Mouse (Mus musculus) spleen, adult 12 weeks (tissue): ENCODE results near the gene Cyp4v3.

ENCODE experiments used
- DNase-seq: peaks from one replicate; pipeline ENCODE4 v3.0.0; 2022; ENCODE audit warnings: low spot score

Cyp4v3 gene

GRCm38 (mm10) chr8:45320930-45321329 lies 12.1 kb downstream of the Cyp4v3 start:
- no peak for DNase-seq

- DNase-seq: no peak
Observed at GRCm38 (mm10) chr8:45310967-45311366, 22.0 kb downstream of the Cyp4v3 start.

- DNase-seq: no peak
Observed at GRCm38 (mm10) chr8:45308366-45308765, 24.6 kb downstream of the Cyp4v3 start, which contains the start of gene Gm45753. Gm45753 (minus strand) TSS chr8:45308466.

- no peak for DNase-seq
Observed at GRCm38 (mm10) chr8:45305479-45305878, 27.5 kb downstream of the Cyp4v3 start.

GRCm38 (mm10) chr8:45304354-45304753 lies 28.7 kb downstream of the Cyp4v3 start:
- no peak for DNase-seq

- DNase-seq: no peak
Observed at GRCm38 (mm10) chr8:45302390-45302789, 30.6 kb downstream of the Cyp4v3 start.

- no peak for DNase-seq
Observed at GRCm38 (mm10) chr8:45295276-45295675, 37.7 kb downstream of the Cyp4v3 start.

GRCm38 (mm10) chr8:45294687-45295086 lies 38.3 kb downstream of the Cyp4v3 start, which contains the start of gene Klkb1:
Klkb1 (minus strand) TSS chr8:45294859.
- DNase-seq: no peak

- no peak for DNase-seq
Observed at GRCm38 (mm10) chr8:45291790-45292189, 41.2 kb downstream of the Cyp4v3 start.

GRCm38 (mm10) chr8:45281630-45282029 lies 51.4 kb downstream of the Cyp4v3 start:
- DNase-seq: no peak

- no peak for DNase-seq
Observed at GRCm38 (mm10) chr8:45277453-45277852, 55.6 kb downstream of the Cyp4v3 start.

GRCm38 (mm10) chr8:45274317-45274716 lies 58.7 kb downstream of the Cyp4v3 start:
- DNase-seq: no peak

GRCm38 (mm10) chr8:45269056-45269455 lies 64.0 kb downstream of the Cyp4v3 start:
- no peak for DNase-seq

GRCm38 (mm10) chr8:45268485-45268884 lies 64.5 kb downstream of the Cyp4v3 start:
- no peak for DNase-seq

GRCm38 (mm10) chr8:45267611-45268391 lies 65.2 kb downstream of the Cyp4v3 start:
- DNase-seq: no peak

- DNase-seq: no peak
Observed at GRCm38 (mm10) chr8:45266993-45267392, 66.0 kb downstream of the Cyp4v3 start.

- DNase-seq: no peak
Observed at GRCm38 (mm10) chr8:45264918-45265317, 68.1 kb downstream of the Cyp4v3 start.

- DNase-seq: no peak
Observed at GRCm38 (mm10) chr8:45262851-45263250, 70.2 kb downstream of the Cyp4v3 start.

GRCm38 (mm10) chr8:45261920-45262319 lies 71.1 kb downstream of the Cyp4v3 start, which contains the start of gene F11:
F11 (minus strand) TSS chr8:45262031.
- no peak for DNase-seq

- no peak for DNase-seq
Observed at GRCm38 (mm10) chr8:45258421-45258820, 74.6 kb downstream of the Cyp4v3 start.

- DNase-seq: no peak
Observed at GRCm38 (mm10) chr8:45255040-45255439, 78.0 kb downstream of the Cyp4v3 start.
